Mouse (Mus musculus): Measurements from ENCODE around the gene Lingo3.
"Not testable (repeated sequence)": the region's sequence is repeated elsewhere in the genome, so short reads cannot be mapped to it uniquely, and the experiment has no call there.

Lingo3 gene

DNA sequence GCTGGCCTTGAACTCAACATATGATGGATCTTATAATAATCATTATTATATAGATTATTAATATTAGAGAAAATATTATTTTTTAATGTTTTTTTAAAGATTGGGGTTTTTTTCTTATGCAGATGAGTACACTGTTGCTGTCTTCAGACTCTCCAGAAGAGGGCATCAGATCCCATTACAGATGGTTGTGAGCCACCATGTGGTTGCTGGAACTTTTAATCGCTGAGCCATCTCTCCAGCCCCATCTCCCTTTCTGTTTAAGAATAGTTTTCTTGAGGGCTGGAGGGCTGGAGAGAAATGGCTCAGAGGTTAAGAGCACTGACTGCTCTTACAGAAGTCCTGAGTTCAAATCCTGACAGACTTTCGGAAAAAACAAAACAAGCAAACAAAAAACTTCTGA is 21.8 kb downstream of the Lingo3 start:
- no peak for DNase-seq (ENCODE audit: low spot score)

DNA sequence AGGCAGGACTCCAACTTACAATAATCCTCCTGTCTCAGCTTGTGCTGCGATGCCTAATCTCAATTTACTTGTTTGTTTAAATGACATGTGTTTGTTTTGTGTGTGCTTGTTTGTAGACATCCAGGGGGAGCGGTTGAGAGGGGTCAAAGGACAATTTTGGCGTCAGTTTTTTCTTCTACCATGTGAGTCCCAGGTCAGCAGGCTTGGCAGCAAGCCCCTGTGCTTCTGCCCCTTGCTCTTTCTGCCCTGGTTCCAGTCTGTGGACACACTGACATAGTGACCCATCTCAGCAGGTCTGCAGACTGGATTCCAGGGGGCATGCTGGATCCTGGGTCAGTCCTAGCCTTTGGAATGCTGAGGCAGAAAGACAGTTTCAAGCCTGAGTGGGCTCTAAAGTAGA is 24.4 kb downstream of the Lingo3 start:
- DNase-seq (ENCODE audit: low spot score): no peak

DNA sequence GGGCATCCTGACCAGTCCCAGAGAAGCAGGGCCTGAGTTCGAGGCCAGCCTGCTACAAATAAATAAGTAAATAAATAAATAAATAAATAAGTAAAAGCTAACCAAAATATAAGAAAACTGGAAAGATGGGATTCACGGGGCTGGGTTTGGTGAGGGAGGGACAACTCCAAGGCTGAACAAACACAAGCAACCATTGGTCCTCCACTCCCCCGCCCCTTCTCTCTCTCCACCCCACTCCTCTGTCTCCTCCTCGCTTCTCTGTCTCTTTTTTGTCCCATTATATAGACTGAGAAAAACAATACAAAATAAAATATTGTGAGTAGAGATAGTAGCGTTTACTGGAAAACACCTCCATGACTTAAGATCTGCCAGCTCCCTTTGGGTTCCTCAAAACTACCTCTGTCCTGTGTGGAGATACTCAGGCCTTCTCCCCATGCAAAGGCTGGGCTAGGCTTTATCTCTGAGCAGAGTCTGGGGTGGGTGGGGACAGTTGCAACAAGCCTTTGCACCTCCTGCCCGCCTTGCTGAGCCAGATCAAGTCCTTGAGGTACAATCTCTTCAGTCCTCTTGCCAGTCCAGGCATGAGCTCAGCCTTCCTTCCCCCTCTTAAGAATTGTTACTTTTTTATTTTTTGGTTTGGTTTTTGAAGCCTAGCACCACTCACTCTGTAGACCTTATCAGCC is 25.1 kb downstream of the Lingo3 start:
- no peak for DNase-seq (ENCODE audit: low spot score)

GRCm38 (mm10) chr10:80817955-80818354 is 25.9 kb downstream of the Lingo3 start:
- not testable (repeated sequence) for DNase-seq (ENCODE audit: low spot score)

- no peak for DNase-seq (ENCODE audit: low spot score)
Measured at GRCm38 (mm10) chr10:80817164-80817563, 26.7 kb downstream of the Lingo3 start.

DNA sequence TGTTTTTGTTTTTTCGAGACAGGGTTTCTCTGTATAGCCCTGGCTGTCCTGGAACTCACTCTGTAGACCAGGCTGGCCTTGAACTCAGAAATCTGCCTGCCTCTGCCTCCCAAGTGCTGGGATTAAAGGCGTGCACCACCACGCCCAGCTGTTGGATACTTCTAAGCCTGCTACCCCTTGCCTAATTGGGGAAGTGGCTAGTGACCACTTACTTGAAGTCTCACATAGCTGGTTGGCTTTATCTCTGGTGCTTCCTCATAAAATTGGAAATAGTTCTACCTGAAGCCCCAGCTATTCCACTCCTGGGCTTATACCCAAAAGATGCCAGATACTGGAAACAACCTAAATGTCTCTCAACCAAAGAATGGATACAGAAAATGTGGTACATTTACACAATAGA is 27.5 kb downstream of the Lingo3 start:
- not testable (repeated sequence) for DNase-seq (ENCODE audit: low spot score)

GRCm38 (mm10) chr10:80814800-80815199 is 29.0 kb downstream of the Lingo3 start:
- no peak for DNase-seq (ENCODE audit: low spot score)

DNA sequence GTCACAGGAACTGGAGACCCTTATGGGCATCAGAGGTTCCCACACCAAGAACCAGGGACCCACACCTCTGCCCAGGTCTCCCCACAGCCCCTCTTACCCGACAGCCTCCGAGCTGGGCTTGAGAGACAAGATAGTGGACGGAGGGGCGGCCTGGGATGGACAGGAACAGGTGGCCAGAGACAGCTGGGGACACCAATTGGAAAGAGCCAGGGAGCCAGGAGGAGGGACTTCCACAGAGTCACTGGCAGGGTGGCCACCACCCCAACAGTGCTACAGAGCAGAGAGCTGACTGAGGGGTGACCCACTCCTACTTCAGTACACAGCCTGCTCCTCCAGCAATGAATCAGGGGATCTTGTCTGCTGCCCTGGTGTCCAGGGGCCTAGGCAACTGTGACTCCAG is 30.5 kb downstream of the Lingo3 start, which contains the start of gene Jsrp1:
Gene Jsrp1, minus strand, starts transcription at position 133 of the 400 bp plus-strand sequence.
- no peak for DNase-seq (ENCODE audit: low spot score)

DNA sequence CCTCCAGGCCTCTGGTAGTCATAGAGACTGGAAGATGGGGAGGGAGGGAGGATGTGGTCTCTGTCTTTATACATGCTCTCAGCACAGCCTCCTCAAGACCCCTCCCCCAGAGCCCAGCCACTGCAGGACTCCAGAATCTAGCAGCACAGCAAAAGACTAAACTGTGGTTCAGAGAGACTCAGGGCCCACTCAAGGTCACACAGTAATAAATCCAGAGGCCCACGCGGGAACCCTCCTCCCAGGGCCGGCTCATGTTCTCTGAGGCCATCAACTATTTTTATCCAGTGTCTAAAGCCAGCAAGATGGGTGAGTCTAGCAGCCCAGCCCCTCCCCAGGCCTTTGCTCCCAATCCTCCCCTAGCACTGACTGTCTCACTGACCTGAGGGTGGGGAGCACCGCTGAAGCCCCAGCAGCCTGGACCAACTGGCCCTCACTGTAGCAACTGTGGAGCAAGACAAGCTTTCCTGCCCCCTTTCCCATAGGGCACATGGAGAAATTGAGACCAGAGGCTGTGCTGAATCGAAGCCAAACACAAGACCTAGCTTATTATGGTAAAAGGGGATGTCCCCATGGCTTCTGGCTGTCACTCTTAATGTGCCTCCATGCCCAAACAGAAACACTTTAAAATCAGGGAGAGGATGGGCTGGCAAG is 31.3 kb downstream of the Lingo3 start:
- DNase-seq (ENCODE audit: low spot score): no peak

DNA sequence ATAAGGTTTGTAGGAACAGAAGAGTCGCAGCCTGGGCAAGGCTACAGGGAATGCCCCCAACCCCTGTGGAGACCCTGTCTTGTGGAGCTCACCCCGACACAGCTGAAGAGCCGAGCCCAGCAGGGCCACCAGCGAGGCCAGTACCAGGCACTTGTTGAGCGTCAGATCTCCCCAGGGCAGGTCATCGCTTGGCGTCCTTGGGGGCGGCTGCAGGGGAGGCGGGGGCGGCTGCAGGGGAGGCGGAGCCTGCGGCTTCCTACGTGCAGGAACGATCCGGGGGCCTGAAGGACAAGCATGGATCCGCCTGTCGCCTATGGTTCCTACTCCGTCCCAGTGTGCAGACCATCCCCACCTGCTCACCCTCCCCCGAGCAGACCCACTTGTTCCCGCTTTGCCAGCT is 33.8 kb downstream of the Lingo3 start:
- no peak for DNase-seq (ENCODE audit: low spot score)

GRCm38 (mm10) chr10:80808985-80809632 is 34.7 kb downstream of the Lingo3 start:
- DNase-seq (ENCODE audit: low spot score): no peak

GRCm38 (mm10) chr10:80808099-80808984 is 35.5 kb downstream of the Lingo3 start:
- DNase-seq (ENCODE audit: low spot score): no peak

DNA sequence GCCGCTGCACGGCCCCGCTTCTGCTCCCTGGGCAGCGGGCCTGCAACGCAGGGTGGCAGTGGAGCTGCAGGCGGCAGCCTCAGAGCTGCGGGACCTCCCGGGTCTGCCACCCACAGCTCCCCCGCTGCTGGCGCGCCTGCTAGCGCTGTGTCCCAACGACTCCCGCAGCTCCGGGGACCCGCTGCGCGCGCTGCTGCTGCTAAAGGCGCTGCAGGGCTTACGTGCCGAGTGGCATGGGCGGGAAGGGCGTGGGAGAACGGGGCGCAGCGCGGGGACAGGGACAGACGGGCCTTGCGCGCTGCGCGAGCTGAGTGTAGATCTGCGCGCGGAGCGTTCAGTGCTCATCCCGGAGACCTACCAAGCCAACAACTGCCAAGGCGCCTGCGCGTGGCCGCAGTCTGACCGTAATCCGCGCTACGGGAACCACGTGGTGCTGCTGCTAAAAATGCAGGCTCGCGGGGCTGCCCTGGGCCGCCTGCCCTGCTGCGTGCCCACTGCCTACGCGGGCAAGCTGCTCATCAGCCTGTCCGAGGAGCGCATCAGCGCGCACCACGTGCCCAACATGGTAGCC is 36.7 kb downstream of the Lingo3 start:
- peak; percentile 53 for DNase-seq (ENCODE audit: low spot score)

GRCm38 (mm10) chr10:80806341-80807056 is 37.3 kb downstream of the Lingo3 start:
- DNase-seq (ENCODE audit: low spot score): no peak

DNA sequence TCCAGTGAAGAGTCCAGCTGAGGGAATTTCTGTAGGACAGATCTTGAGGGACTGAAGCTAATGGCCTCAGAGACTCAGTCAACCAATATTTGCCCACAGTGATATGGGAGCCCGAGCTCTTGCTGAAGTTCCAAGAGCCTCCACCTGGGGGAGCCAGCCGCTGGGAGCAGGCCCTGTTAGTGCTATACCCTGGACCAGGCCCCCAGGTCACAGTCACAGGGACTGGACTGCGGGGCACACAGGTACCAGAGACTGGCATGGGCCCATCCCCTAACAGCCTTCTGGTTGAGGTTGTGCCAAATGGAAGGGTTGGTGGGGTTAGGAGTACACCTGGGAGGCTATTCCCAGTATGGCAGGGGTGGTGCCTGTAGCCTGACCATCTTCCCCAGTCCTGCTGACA is 37.9 kb downstream of the Lingo3 start:
- DNase-seq (ENCODE audit: low spot score): peak; percentile 78

DNA sequence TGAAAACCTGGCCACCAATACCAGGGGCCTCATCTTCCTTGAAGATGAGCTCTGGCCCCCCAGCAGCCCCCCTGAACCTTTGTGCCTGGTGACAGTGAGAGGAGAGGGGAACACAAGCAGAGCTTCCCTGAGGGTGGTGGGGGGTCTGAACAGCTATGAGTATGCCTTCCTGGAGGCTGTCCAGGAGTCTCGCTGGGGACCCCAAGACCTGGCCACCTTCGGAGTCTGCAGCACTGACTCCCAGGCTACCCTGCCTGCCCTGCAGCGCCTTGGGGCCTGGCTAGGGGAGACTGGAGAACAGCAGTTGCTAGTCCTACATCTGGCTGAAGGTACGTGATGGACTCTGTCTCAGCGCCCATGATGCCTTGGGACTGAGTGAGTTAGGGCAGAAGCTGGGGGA is 38.5 kb downstream of the Lingo3 start:
- no peak for DNase-seq (ENCODE audit: low spot score)

- DNase-seq (ENCODE audit: low spot score): no peak
Measured at GRCm38 (mm10) chr10:80804916-80805315, 38.9 kb downstream of the Lingo3 start, which contains the start of gene Amh. TSS of gene Amh (plus strand) at chr10:80805243.

- no peak for DNase-seq (ENCODE audit: low spot score)
Measured at GRCm38 (mm10) chr10:80804340-80804739, 39.5 kb downstream of the Lingo3 start.

GRCm38 (mm10) chr10:80802996-80803395 is 40.8 kb downstream of the Lingo3 start:
- DNase-seq (ENCODE audit: low spot score): no peak

- DNase-seq (ENCODE audit: low spot score): no peak
Measured at GRCm38 (mm10) chr10:80802204-80802912, 41.5 kb downstream of the Lingo3 start.

Data from urinary bladder, postnatal 25 days (tissue).